Mouse (Mus musculus) embryonic facial prominence, embryonic 11.5 days (tissue): ENCODE measurements around the gene Rsph9. TPM values are rescaled to one million over a fixed set of nuclear protein-coding genes. Genes with fewer than 3 reads are reported as not detected.
A peak's percentile ranks its signal among the peaks of the same experiment; 100 is the strongest.

Experiments used
- ATAC-seq: fragments of 200-750 bp; cut with Nextera tagmentation; replicated peaks from 2 replicates; pipeline ENCODE4 v1.8.0; 2017; ENCODE audit warnings: low read depth; ENCODE audit not compliant: insufficient number of reproducible peaks, low FRiP score, low TSS enrichment
- DNase-seq: peaks from one replicate; pipeline ENCODE4 v3.0.0-alpha.2; 2015; ENCODE audit warnings: low spot score
- H3K27ac ChIP-seq: fragments of 300-500 bp; sonication (generic); replicated peaks from 2 replicates; pipeline ENCODE4 v1.5.1; 2014; ENCODE audit warnings: mild to moderate bottlenecking, low read depth, low read length, control low read depth
- H3K27me3 ChIP-seq: fragments of 300-500 bp; sonication (generic); 2 replicates; pipeline ENCODE4 v1.6.1; 2014; ENCODE audit warnings: mild to moderate bottlenecking, low read length, moderate library complexity, mixed read lengths; ENCODE audit not compliant: control insufficient read depth, insufficient read depth
- H3K36me3 ChIP-seq: fragments of 300-500 bp; sonication (generic); replicated peaks from 2 replicates; pipeline ENCODE4 v1.6.1; 2014; ENCODE audit warnings: low read depth, mild to moderate bottlenecking, low read length, moderate library complexity, mixed read lengths; ENCODE audit not compliant: control insufficient read depth, insufficient read depth
- H3K4me1 ChIP-seq: fragments of 300-500 bp; sonication (generic); 2 replicates; pipeline ENCODE4 v1.6.1; 2014; ENCODE audit warnings: low read length, mixed read lengths; ENCODE audit not compliant: control insufficient read depth, insufficient read depth
- H3K4me2 ChIP-seq: fragments of 300-500 bp; sonication (generic); 2 replicates; pipeline ENCODE4 v1.6.1; 2014; ENCODE audit warnings: low read depth, mild to moderate bottlenecking, control low read depth, low read length, moderate library complexity
- H3K4me3 ChIP-seq: fragments of 300-500 bp; sonication (generic); 2 replicates; pipeline ENCODE4 v1.5.1; 2014; ENCODE audit warnings: low read depth, low read length, control low read depth
- H3K9ac ChIP-seq: fragments of 300-500 bp; sonication (generic); replicated peaks from 2 replicates; pipeline ENCODE4 v1.6.1; 2014; ENCODE audit warnings: mild to moderate bottlenecking, control low read depth, low read length
- H3K9me3 ChIP-seq: fragments of 300-500 bp; sonication (generic); replicated peaks from 2 replicates; pipeline ENCODE4 v1.6.1; 2016; ENCODE audit warnings: mild to moderate bottlenecking, low read length, inconsistent platforms, mixed read lengths; ENCODE audit not compliant: control insufficient read depth
- WGBS: fragments of 180-500 bp; shearing (Covaris S2); extraction: QIAGEN DNeasy Blood & Tissue Kit; methylation state at CpG from one replicate; pipeline ENCODE4 v1.1.7; 2014; 5-methylcytosine and 5-hydroxymethylcytosine counted together
- polyA plus RNA-seq: library from polyadenylated mRNA; unstranded; fragments of >200 nt; fragmentation: Nextera tagmentation; extraction: Ambion mirVana; gene quantifications from 2 replicates; pipeline ENCODE4 v1.2.1, GENCODE M21; 2014

Gene Rsph9
- polyA plus RNA-seq: 12.5 and 13.0 TPM in 2 replicates

- peak; percentile 95 for ATAC-seq
- H3K4me2 ChIP-seq: peak within 1 kb of the TSS; percentile 81
Observed at GRCm38 (mm10) chr17:46143578-46144423, at the start of gene Rsph9. TSS of gene Rsph9 (minus strand) at chr17:46144216.

GRCm38 (mm10) chr17:46188829-46189228 is 44.8 kb upstream of the Rsph9 start:
- H3K4me1 ChIP-seq: no peaks in the 10 kb centered on the region
- WGBS: 96% methylated on average over 2 of the region's 2 CpGs
- H3K4me2 ChIP-seq: no peak overlapping the region
- no peak overlapping the region for H3K27ac ChIP-seq
- H3K27me3 ChIP-seq: no peaks in the 10 kb centered on the region
- H3K4me3 ChIP-seq: no peak overlapping the region
- DNase-seq (no peak), ATAC-seq (no peak)
- no peak overlapping the region for H3K9ac ChIP-seq
- no peaks in the 10 kb centered on the region for H3K9me3 ChIP-seq
- H3K36me3 ChIP-seq: peaks cover 16% of the 10 kb centered on the region

More at GRCm38 (mm10) chr17:46143578-46144423, at the start of gene Rsph9:
- Histone ChIP-seq H3K27me3 (no peaks in the 10 kb centered on the region), H3K4me3 (peak within 1 kb of the TSS; percentile 45), H3K27ac (no peak within 1 kb of the TSS; the same call in 1 of the 2 replicates), H3K36me3 (no peaks in the 10 kb centered on the region; the same call in none of the 2 replicates), H3K9me3 (no peaks in the 10 kb centered on the region), H3K9ac (peak within 1 kb of the TSS; percentile 46), H3K4me1 (peaks cover 2% of the 10 kb centered on the region; the same call in 1 of the 2 replicates)
- 6% methylated on average over 37 of the region's 37 CpGs for WGBS
- DNase-seq: peak; percentile 89

- H3K27ac ChIP-seq: no peak overlapping the region
- H3K4me2 ChIP-seq: no peak overlapping the region
- no peaks in the 10 kb centered on the region for H3K27me3 ChIP-seq
- 86% methylated on average over 4 of the region's 4 CpGs for WGBS
- H3K9me3 ChIP-seq: no peaks in the 10 kb centered on the region
- H3K4me1 ChIP-seq: no peaks in the 10 kb centered on the region
- H3K4me3 ChIP-seq: no peak overlapping the region
- DNase-seq (no peak), ATAC-seq (no peak)
- peaks cover 6% of the 10 kb centered on the region for H3K36me3 ChIP-seq
- H3K9ac ChIP-seq: no peak overlapping the region
Observed at GRCm38 (mm10) chr17:46182273-46182672, 38.3 kb upstream of the Rsph9 start.

GRCm38 (mm10) chr17:46170538-46170937 is 26.5 kb upstream of the Rsph9 start:
- DNase-seq (peak; percentile 56), ATAC-seq (no peak)
- Histone ChIP-seq H3K9me3 (no peaks in the 10 kb centered on the region), H3K4me1 (no peaks in the 10 kb centered on the region), H3K27ac (no peak overlapping the region), H3K4me3 (no peak overlapping the region), H3K9ac (no peak overlapping the region), H3K36me3 (peaks cover 7% of the 10 kb centered on the region), H3K27me3 (no peaks in the 10 kb centered on the region), H3K4me2 (no peak overlapping the region)
- WGBS: 68% methylated on average over 3 of the region's 3 CpGs

- H3K4me3 ChIP-seq: no peak overlapping the region
- H3K4me2 ChIP-seq: no peak overlapping the region
- no peak overlapping the region for H3K27ac ChIP-seq
- peaks cover 7% of the 10 kb centered on the region for H3K36me3 ChIP-seq
- no peaks in the 10 kb centered on the region for H3K27me3 ChIP-seq
- H3K4me1 ChIP-seq: no peaks in the 10 kb centered on the region
- ATAC-seq: no peak
- 88% methylated on average over 5 of the region's 5 CpGs for WGBS
- no peaks in the 10 kb centered on the region for H3K9me3 ChIP-seq
- DNase-seq: no peak
- H3K9ac ChIP-seq: no peak overlapping the region
Observed at GRCm38 (mm10) chr17:46168768-46169167, 24.8 kb upstream of the Rsph9 start.

- H3K9me3 ChIP-seq: no peaks in the 10 kb centered on the region
- no peak overlapping the region for H3K9ac ChIP-seq
- peaks cover 7% of the 10 kb centered on the region for H3K36me3 ChIP-seq
- H3K27ac ChIP-seq: no peak overlapping the region
- DNase-seq: no peak
- H3K4me3 ChIP-seq: no peak overlapping the region
- no peak for ATAC-seq
- no peak overlapping the region for H3K4me2 ChIP-seq
- H3K4me1 ChIP-seq: no peaks in the 10 kb centered on the region
- 60% methylated on average over 5 of the region's 5 CpGs for WGBS
- no peaks in the 10 kb centered on the region for H3K27me3 ChIP-seq
Observed at GRCm38 (mm10) chr17:46168318-46168717, 24.3 kb upstream of the Rsph9 start.

- Histone ChIP-seq H3K9me3 (no peaks in the 10 kb centered on the region), H3K4me3 (no peak overlapping the region), H3K4me1 (no peaks in the 10 kb centered on the region), H3K36me3 (peaks cover 5% of the 10 kb centered on the region), H3K4me2 (no peak overlapping the region), H3K27me3 (no peaks in the 10 kb centered on the region), H3K27ac (no peak overlapping the region), H3K9ac (no peak overlapping the region)
- no peak for DNase-seq
- ATAC-seq: no peak
- WGBS: 86% methylated on average over 11 of the region's 11 CpGs
Observed at GRCm38 (mm10) chr17:46167014-46167413, 23.0 kb upstream of the Rsph9 start.

GRCm38 (mm10) chr17:46166270-46166669 is 22.3 kb upstream of the Rsph9 start:
- H3K4me2 ChIP-seq: no peak overlapping the region
- H3K9ac ChIP-seq: no peak overlapping the region
- ATAC-seq: no peak
- peaks cover 5% of the 10 kb centered on the region for H3K36me3 ChIP-seq
- no peaks in the 10 kb centered on the region for H3K27me3 ChIP-seq
- H3K4me1 ChIP-seq: no peaks in the 10 kb centered on the region
- 88% methylated on average over 5 of the region's 5 CpGs for WGBS
- no peak overlapping the region for H3K27ac ChIP-seq
- no peak for DNase-seq
- no peaks in the 10 kb centered on the region for H3K9me3 ChIP-seq
- H3K4me3 ChIP-seq: no peak overlapping the region
